Mouse (Mus musculus): ENCODE measurements around the gene Ccs. TPM values are rescaled to one million over a fixed set of nuclear protein-coding genes. Genes with fewer than 3 reads are reported as not detected.

Gene Ccs
- polyA plus RNA-seq, 1 experiment, result 36.6 TPM

DNA sequence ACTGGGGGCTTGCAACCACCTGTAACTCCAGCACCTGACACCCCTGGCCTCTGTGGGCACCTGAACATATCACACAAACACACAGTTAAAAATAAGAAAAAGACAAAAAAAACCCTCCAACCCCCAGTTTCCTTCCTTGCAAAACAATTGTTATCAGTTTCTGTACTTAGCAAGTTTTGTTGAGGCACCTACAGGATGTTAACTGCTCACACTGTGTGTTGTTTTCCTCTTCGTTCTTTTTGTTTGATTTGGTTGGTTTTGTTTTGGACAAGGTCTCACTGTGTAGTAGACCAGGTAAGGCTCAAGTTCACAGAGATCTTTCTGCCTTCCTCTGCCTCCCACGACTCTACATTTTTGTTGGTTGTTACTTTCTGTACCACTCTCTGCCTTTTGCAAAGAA is 3.5 kb upstream of the Ccs start:
- Histone ChIP-seq H3K4me1 (ENCODE audit: control insufficient read depth, insufficient read depth, low read length) (no peaks in the 10 kb centered on the region), H3K9ac (ENCODE audit: low read depth, poor library complexity, severe bottlenecking) (no peak overlapping the region), H3K36me3 (ENCODE audit: control insufficient read depth, insufficient read depth, low read length, poor library complexity, severe bottlenecking) (no peaks in the 10 kb centered on the region), H3K27ac (ENCODE audit: insufficient read depth, low read length) (no peak overlapping the region), H3K27me3 (ENCODE audit: control insufficient read depth, insufficient read depth, low read length, poor library complexity, severe bottlenecking) (no peaks in the 10 kb centered on the region), H3K4me3 (ENCODE audit: low read depth, low read length) (no peak overlapping the region), H3K9me3 (replicated peaks; ENCODE audit: control insufficient read depth, insufficient read depth, low read length, poor library complexity, severe bottlenecking) (no peaks in the 10 kb centered on the region)
- TF ChIP-seq POLR2A (IDR thresholded peaks at IDR 0.05; ENCODE audit: insufficient read depth, low read length) (no peak), EP300 (IDR thresholded peaks at IDR 0.05; ENCODE audit: insufficient read depth, low read depth, low read length) (no peak), CTCF (IDR thresholded peaks at IDR 0.05; ENCODE audit: low read depth, low read length) (no peak)

GRCm38 (mm10) chr19:4840848-4841247 is 1.7 kb upstream of the Ccs start:
- TF ChIP-seq CTCF (IDR thresholded peaks at IDR 0.05; ENCODE audit: low read depth, low read length) (no peak), POLR2A (IDR thresholded peaks at IDR 0.05; ENCODE audit: insufficient read depth, low read length) (no peak), EP300 (IDR thresholded peaks at IDR 0.05; ENCODE audit: insufficient read depth, low read depth, low read length) (no peak)
- no peaks in the 10 kb centered on the region for H3K27me3 ChIP-seq (ENCODE audit: control insufficient read depth, insufficient read depth, low read length, poor library complexity, severe bottlenecking)
- no peak overlapping the region for H3K9ac ChIP-seq (ENCODE audit: low read depth, poor library complexity, severe bottlenecking)
- H3K9me3 ChIP-seq (replicated peaks; ENCODE audit: control insufficient read depth, insufficient read depth, low read length, poor library complexity, severe bottlenecking), result no peaks in the 10 kb centered on the region
- H3K4me1 ChIP-seq (ENCODE audit: control insufficient read depth, insufficient read depth, low read length), result no peaks in the 10 kb centered on the region
- no peak overlapping the region for H3K4me3 ChIP-seq (ENCODE audit: low read depth, low read length)
- no peak overlapping the region for H3K27ac ChIP-seq (ENCODE audit: insufficient read depth, low read length)
- no peaks in the 10 kb centered on the region for H3K36me3 ChIP-seq (ENCODE audit: control insufficient read depth, insufficient read depth, low read length, poor library complexity, severe bottlenecking)

DNA sequence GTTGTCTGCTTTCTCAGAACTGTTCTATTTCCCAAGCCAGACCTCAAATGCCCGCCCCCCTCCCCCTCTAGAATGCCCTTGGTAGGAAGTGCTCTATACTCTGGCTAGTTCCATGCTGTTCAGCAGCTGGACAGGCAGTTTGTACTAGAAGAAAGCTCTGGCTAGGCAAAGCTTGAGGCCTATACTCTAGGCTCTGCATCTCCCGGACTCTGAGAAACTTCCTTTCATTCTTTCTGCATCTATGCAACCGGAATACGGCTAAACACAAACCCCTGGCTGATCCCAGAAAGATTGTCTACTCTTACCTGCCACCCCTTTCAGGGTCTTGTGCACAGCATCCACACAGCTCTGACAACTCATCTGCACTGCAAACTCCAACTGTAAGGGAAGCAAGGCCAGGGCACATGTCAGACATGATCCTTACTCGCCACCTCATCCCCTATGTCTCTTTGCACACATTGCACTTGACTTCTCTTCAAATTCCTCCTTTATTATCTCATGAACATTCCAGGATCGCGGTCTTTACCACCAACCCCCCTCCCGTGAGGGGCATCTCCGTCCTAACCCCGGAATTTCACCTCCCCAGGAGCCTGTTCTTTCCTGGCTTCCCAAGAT is 499 bp downstream of the Ccs start:
- H3K9me3 ChIP-seq (replicated peaks; ENCODE audit: control insufficient read depth, insufficient read depth, low read length, poor library complexity, severe bottlenecking), result no peaks in the 10 kb centered on the region
- no peak overlapping the region for H3K27ac ChIP-seq (ENCODE audit: insufficient read depth, low read length)
- no peaks in the 10 kb centered on the region for H3K36me3 ChIP-seq (ENCODE audit: control insufficient read depth, insufficient read depth, low read length, poor library complexity, severe bottlenecking)
- peak overlapping the region; percentile 59 for H3K9ac ChIP-seq (ENCODE audit: low read depth, poor library complexity, severe bottlenecking)
- H3K4me3 ChIP-seq (ENCODE audit: low read depth, low read length), result peak overlapping the region; percentile 74
- TF ChIP-seq POLR2A (IDR thresholded peaks at IDR 0.05; ENCODE audit: insufficient read depth, low read length) (no peak), CTCF (IDR thresholded peaks at IDR 0.05; ENCODE audit: low read depth, low read length) (no peak), EP300 (IDR thresholded peaks at IDR 0.05; ENCODE audit: insufficient read depth, low read depth, low read length) (no peak)
- H3K4me1 ChIP-seq (ENCODE audit: control insufficient read depth, insufficient read depth, low read length), result no peaks in the 10 kb centered on the region
- H3K27me3 ChIP-seq (ENCODE audit: control insufficient read depth, insufficient read depth, low read length, poor library complexity, severe bottlenecking), result no peaks in the 10 kb centered on the region

DNA sequence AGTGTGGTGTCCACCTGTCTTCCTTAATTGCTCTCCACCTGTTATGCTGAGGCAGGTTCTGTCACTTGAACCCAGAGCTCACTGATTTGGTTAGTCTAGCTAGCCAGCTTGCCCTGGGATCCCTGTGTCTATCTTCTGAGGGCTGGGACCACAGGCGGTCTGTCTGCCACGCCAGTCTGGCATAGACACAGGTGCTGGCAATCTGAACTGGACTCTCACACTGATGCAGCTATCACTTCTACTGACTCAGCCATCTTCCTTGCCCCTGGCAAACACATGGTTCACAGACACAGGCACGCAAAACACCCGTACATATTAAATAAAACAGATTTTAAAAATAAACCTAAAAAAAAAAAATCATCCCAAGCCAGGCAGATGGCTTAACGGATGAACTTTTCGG is 2.1 kb downstream of the Ccs start:
- Histone ChIP-seq H3K9me3 (replicated peaks; ENCODE audit: control insufficient read depth, insufficient read depth, low read length, poor library complexity, severe bottlenecking) (no peaks in the 10 kb centered on the region), H3K9ac (ENCODE audit: low read depth, poor library complexity, severe bottlenecking) (no peak overlapping the region), H3K4me1 (ENCODE audit: control insufficient read depth, insufficient read depth, low read length) (no peaks in the 10 kb centered on the region), H3K4me3 (ENCODE audit: low read depth, low read length) (no peak overlapping the region), H3K36me3 (ENCODE audit: control insufficient read depth, insufficient read depth, low read length, poor library complexity, severe bottlenecking) (no peaks in the 10 kb centered on the region), H3K27ac (ENCODE audit: insufficient read depth, low read length) (no peak overlapping the region), H3K27me3 (ENCODE audit: control insufficient read depth, insufficient read depth, low read length, poor library complexity, severe bottlenecking) (no peaks in the 10 kb centered on the region)
- TF ChIP-seq POLR2A (IDR thresholded peaks at IDR 0.05; ENCODE audit: insufficient read depth, low read length) (no peak), EP300 (IDR thresholded peaks at IDR 0.05; ENCODE audit: insufficient read depth, low read depth, low read length) (no peak), CTCF (IDR thresholded peaks at IDR 0.05; ENCODE audit: low read depth, low read length) (no peak)

- Histone ChIP-seq H3K4me3 (ENCODE audit: low read depth, low read length) (no peak overlapping the region), H3K4me1 (ENCODE audit: control insufficient read depth, insufficient read depth, low read length) (no peaks in the 10 kb centered on the region), H3K9ac (ENCODE audit: low read depth, poor library complexity, severe bottlenecking) (no peak overlapping the region), H3K27me3 (ENCODE audit: control insufficient read depth, insufficient read depth, low read length, poor library complexity, severe bottlenecking) (no peaks in the 10 kb centered on the region), H3K9me3 (replicated peaks; ENCODE audit: control insufficient read depth, insufficient read depth, low read length, poor library complexity, severe bottlenecking) (no peaks in the 10 kb centered on the region), H3K27ac (ENCODE audit: insufficient read depth, low read length) (peak overlapping the region; percentile 37), H3K36me3 (ENCODE audit: control insufficient read depth, insufficient read depth, low read length, poor library complexity, severe bottlenecking) (no peaks in the 10 kb centered on the region)
- TF ChIP-seq POLR2A (IDR thresholded peaks at IDR 0.05; ENCODE audit: insufficient read depth, low read length) (no peak), CTCF (IDR thresholded peaks at IDR 0.05; ENCODE audit: low read depth, low read length) (no peak), EP300 (IDR thresholded peaks at IDR 0.05; ENCODE audit: insufficient read depth, low read depth, low read length) (no peak)
Measured at GRCm38 (mm10) chr19:4836096-4836495, 3.0 kb downstream of the Ccs start.

- Histone ChIP-seq H3K36me3 (ENCODE audit: control insufficient read depth, insufficient read depth, low read length, poor library complexity, severe bottlenecking) (no peaks in the 10 kb centered on the region), H3K9me3 (replicated peaks; ENCODE audit: control insufficient read depth, insufficient read depth, low read length, poor library complexity, severe bottlenecking) (no peaks in the 10 kb centered on the region), H3K27ac (ENCODE audit: insufficient read depth, low read length) (no peak overlapping the region), H3K9ac (ENCODE audit: low read depth, poor library complexity, severe bottlenecking) (no peak overlapping the region), H3K4me3 (ENCODE audit: low read depth, low read length) (no peak overlapping the region), H3K4me1 (ENCODE audit: control insufficient read depth, insufficient read depth, low read length) (no peaks in the 10 kb centered on the region), H3K27me3 (ENCODE audit: control insufficient read depth, insufficient read depth, low read length, poor library complexity, severe bottlenecking) (no peaks in the 10 kb centered on the region)
- no peak for TF ChIP-seq CTCF (IDR thresholded peaks at IDR 0.05; ENCODE audit: low read depth, low read length)
- no peak for TF ChIP-seq POLR2A (IDR thresholded peaks at IDR 0.05; ENCODE audit: insufficient read depth, low read length)
- TF ChIP-seq EP300 (IDR thresholded peaks at IDR 0.05; ENCODE audit: insufficient read depth, low read depth, low read length), result no peak
Measured at GRCm38 (mm10) chr19:4833977-4834376, 5.2 kb downstream of the Ccs start.

All from ES-Bruce4 (cell line).